Comparison of ENCODE assay signal across 20 mouse cellular contexts in the genomic region with DNA sequence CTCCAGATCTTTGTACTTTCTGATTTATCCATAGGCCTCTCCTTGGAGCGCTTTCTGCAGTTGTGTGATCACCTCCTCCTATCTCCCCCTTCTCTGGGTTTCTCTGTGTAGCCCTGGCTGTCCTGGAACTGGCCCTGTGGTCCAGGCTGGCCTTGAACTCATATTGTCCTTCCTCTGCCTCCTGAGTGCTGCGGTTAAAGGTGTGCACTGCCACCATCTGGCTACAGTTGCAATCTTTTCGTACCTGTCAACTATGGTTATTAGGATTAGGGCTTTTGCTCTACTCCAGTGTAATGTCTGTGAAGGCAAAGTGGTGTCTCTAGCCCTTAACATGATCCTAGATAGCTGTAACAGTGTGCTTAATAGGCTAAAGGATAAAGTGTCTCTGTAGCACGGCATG. TPM values are rescaled to one million over a fixed set of nuclear protein-coding genes. Genes with fewer than 3 reads are reported as not detected.
A peak's percentile ranks its signal among the peaks of the same experiment; 100 is the strongest.
DNase-seq lines count a peak whose midpoint lies in the region; ATAC-seq and TF ChIP-seq lines count a peak whose summit lies in the region.
"Had no signal": no experiment of that assay in that cellular context is flagged by ENCODE, and none has a peak within 500 bp of the region (broad histone marks: within the 10 kb centered on the region; RNA-seq: fewer than 3 reads in every experiment).

No protein-coding gene starts in this region.

- H3K27ac ChIP-seq in cerebellum, adult 2 months (ENCODE audit: insufficient read depth, low read length), result no peak overlapping the region
- H3K27ac ChIP-seq in kidney, adult 2 months (ENCODE audit: insufficient read depth, low read depth, low read length), result no peak overlapping the region
- H3K27ac ChIP-seq: forebrain, embryonic 15.5 days; hindbrain, embryonic 14.5 days; limb, embryonic 15.5 days; neural tube, embryonic 12.5 days had no signal

- WGBS in cerebellum, adult 2 months, result 82% methylated on average over 4 of the region's 4 CpGs
- 81% methylated on average over 4 of the region's 4 CpGs for WGBS in kidney, adult 2 months

- in situ Hi-C loops in Patski (cut with MboI; ENCODE audit: low pct_unique_long_range_greater_than_20kb), result loop anchor here (5.0 kb wide), 1 partner anchor 91 kb away; no protein-coding TSS in a partner anchor

- POLR2A ChIA-PET in Patski (lab: Charles Lee), result no interaction called here

- H3K27me3 ChIP-seq in cerebellum, adult 2 months (ENCODE audit: control insufficient read depth, insufficient read depth, low read length), result no peaks in the 10 kb centered on the region
- no peaks in the 10 kb centered on the region for H3K27me3 ChIP-seq in kidney, adult 2 months (replicated peaks; ENCODE audit: control insufficient read depth, insufficient read depth, low read length)
- no peaks in the 10 kb centered on the region for H3K27me3 ChIP-seq in Patski
- H3K27me3 ChIP-seq: forebrain, embryonic 15.5 days; limb, embryonic 15.5 days; neural tube, embryonic 12.5 days had no signal

- TF ChIP-seq POLR2A in cerebellum, adult 2 months (IDR thresholded peaks at IDR 0.05; ENCODE audit: borderline replicate concordance, insufficient read depth, low read length), result no peak
- TF ChIP-seq POLR2A in kidney, adult 2 months (IDR thresholded peaks at IDR 0.05; ENCODE audit: low read depth, low read length), result no peak

- peak; percentile 16; the same call in 1 of the 2 replicates for TF ChIP-seq CTCF in cerebellum, adult 2 months (IDR thresholded peaks at IDR 0.05; ENCODE audit: borderline replicate concordance, insufficient read depth, low read depth, low read length)
- TF ChIP-seq CTCF in kidney, adult 2 months (conservative IDR thresholded peaks at IDR 0.05; ENCODE audit: insufficient read depth, insufficient read length, low read depth, low read length), result peak; percentile 37
- peak; percentile 34 for TF ChIP-seq CTCF in Patski (IDR thresholded peaks at IDR 0.05)

- H3K36me3 ChIP-seq in kidney, adult 2 months (ENCODE audit: control insufficient read depth, insufficient read depth, low read length), result no peaks in the 10 kb centered on the region

- ATAC-seq in Patski, result no peak
- ATAC-seq: forebrain, embryonic 15.5 days had no signal

- CTCF ChIA-PET in Patski (lab: Charles Lee), result no interaction called here

- H3K4me3 ChIP-seq in cerebellum, adult 2 months (replicated peaks; ENCODE audit: insufficient read depth, low read depth, low read length), result no peak overlapping the region
- no peak overlapping the region for H3K4me3 ChIP-seq in kidney, adult 2 months (ENCODE audit: insufficient read depth, low read depth, low read length)
- H3K4me3 ChIP-seq: erythroblast, embryonic 14.5 days; forebrain, embryonic 15.5 days; limb, embryonic 15.5 days; neural tube, embryonic 12.5 days had no signal

- DNase-seq in cerebellum, adult 2 months, result no peak
- no peak for DNase-seq in cerebellum, adult 18-20 months
- no peak for DNase-seq in kidney, adult 2 months
- no peak for DNase-seq in kidney, postnatal 10 days
- peak; percentile 58 for DNase-seq in 416B (ENCODE audit: low read depth)
- no peak for DNase-seq in Patski (ENCODE audit: low read depth, low spot score)
- DNase-seq in frontal cortex, adult 2 months (ENCODE audit: extremely low spot score in 1 of 2, low spot score in 1 of 2), result no peak
- DNase-seq: adrenal gland, postnatal 10 days; B cell, adult 2 months; cerebellum, adult 11-12 months; heart, adult 18-20 months; kidney, adult 18-20 months; kidney, postnatal 4 days; lung, postnatal 10 days; thymus, postnatal 36 days had no signal

- peaks cover 3% of the 10 kb centered on the region for H3K4me1 ChIP-seq in cerebellum, adult 2 months (ENCODE audit: control insufficient read depth, insufficient read depth, low read length)
- peaks cover 4% of the 10 kb centered on the region; the same call in 1 of the 2 replicates for H3K4me1 ChIP-seq in kidney, adult 2 months (ENCODE audit: control insufficient read depth, insufficient read depth, low read length)

RNA-seq across cellular contexts. Expression of a gene that starts 5.0 kb away (rescaled TPM):
- polyA plus RNA-seq in cerebellum, adult 2 months (2012; rRNA removed), result 71.7 and 74.9 TPM in 2 replicates
- 96.7 and 127 TPM in 2 replicates for polyA plus RNA-seq in kidney, adult 2 months (2012; rRNA removed)
- 153 TPM for polyA plus RNA-seq in Patski (2021)
- polyA plus RNA-seq in frontal cortex, adult 2 months (2012; rRNA removed), result 64.0 and 68.9 TPM in 2 replicates

RNA-seq across cellular contexts. Expression of a gene that starts 28.1 kb away (rescaled TPM):
- 20.7 and 24.3 TPM in 2 replicates for polyA plus RNA-seq in cerebellum, adult 2 months (2012; rRNA removed)
- polyA plus RNA-seq in kidney, adult 2 months (2012; rRNA removed), result 12.8 and 17.5 TPM in 2 replicates
- 66.4 TPM for polyA plus RNA-seq in Patski (2021)
- 17.5 and 18.4 TPM in 2 replicates for polyA plus RNA-seq in frontal cortex, adult 2 months (2012; rRNA removed)

RNA-seq across cellular contexts. Expression of a gene that starts 36.6 kb away (rescaled TPM):
- 42.5 and 45.0 TPM in 2 replicates for polyA plus RNA-seq in cerebellum, adult 2 months (2012; rRNA removed)
- polyA plus RNA-seq in kidney, adult 2 months (2012; rRNA removed), result 150 and 171 TPM in 2 replicates
- 61.1 TPM for polyA plus RNA-seq in Patski (2021)
- polyA plus RNA-seq in frontal cortex, adult 2 months (2012; rRNA removed), result 37.4 and 42.1 TPM in 2 replicates
